Mouse (Mus musculus): ENCODE results near the gene Gpatch4.

GRCm38 (mm10) chr3:88077441-88077840, 34.5 kb downstream of the Gpatch4 start:
- TF ChIP-seq CTCF (IDR thresholded peaks at IDR 0.05; ENCODE audit: low read depth) (no peak), EP300 (IDR thresholded peaks at IDR 0.05; ENCODE audit: low read depth) (no peak)

Data from liver, postnatal 0 days (tissue).